Mouse (Mus musculus) E14TG2a.4 (cell line): ENCODE measurements at regions not wholly inside any gene's neighbourhood (a gene's known extent, or its start where the extent isn't known, plus 50 kb on each side); places are given as distances from the start of the nearest gene placed in this dataset.

Experiments
- CTCF ChIP-seq: conservative IDR thresholded peaks from 2 replicates; pipeline ENCODE4 v1.5.1; 2014; ENCODE audit warnings: low read length
- NANOG ChIP-seq: IDR thresholded peaks from 2 replicates; pipeline ENCODE4 v1.6.1; 2014; ENCODE audit warnings: borderline replicate concordance, low read length, mixed read lengths
- POU5F1 ChIP-seq: IDR thresholded peaks from 2 replicates; pipeline ENCODE4 v1.6.1; 2014; ENCODE audit warnings: low read length, borderline replicate concordance

GRCm38 (mm10) chr6:141041358-141041757, 207.7 kb upstream of the Pde3a start:
- TF ChIP-seq CTCF (no peak), POU5F1 (no peak), NANOG (no peak)
